Mouse (Mus musculus): ENCODE measurements around the gene Slc25a34. TPM values are rescaled to one million over a fixed set of nuclear protein-coding genes. Genes with fewer than 3 reads are reported as not detected.
A peak's percentile ranks its signal among the peaks of the same experiment; 100 is the strongest.

Slc25a34 gene
- polyA plus RNA-seq, 1 experiment from 2014 or later: 0.05 TPM

- no peak overlapping the region for H3K4me2 ChIP-seq (replicated peaks)
- no peak overlapping the region for H3K4me3 ChIP-seq (replicated peaks)
- H3K27me3 ChIP-seq: no peaks in the 10 kb centered on the region
- H3K4me1 ChIP-seq: peaks cover 7% of the 10 kb centered on the region; the same call in 1 of the 2 replicates
- no peak overlapping the region for H3K9ac ChIP-seq
- WGBS: 92% methylated on average over 16 of the region's 16 CpGs
- H3K36me3 ChIP-seq: peaks cover 58% of the 10 kb centered on the region
- H3K9me3 ChIP-seq (replicated peaks): no peaks in the 10 kb centered on the region
- no peak for ATAC-seq (ENCODE audit: insufficient number of reproducible peaks, low FRiP score, low TSS enrichment, low read depth)
- H3K27ac ChIP-seq (replicated peaks): no peak overlapping the region
Observed at GRCm38 (mm10) chr4:141625774-141626550, 2.3 kb upstream of the Slc25a34 start.

GRCm38 (mm10) chr4:141624983-141625773, 1.6 kb upstream of the Slc25a34 start:
- Histone ChIP-seq H3K9me3 (replicated peaks) (no peaks in the 10 kb centered on the region), H3K9ac (no peak overlapping the region), H3K4me3 (replicated peaks) (no peak overlapping the region), H3K36me3 (peaks cover 50% of the 10 kb centered on the region), H3K4me2 (replicated peaks) (no peak overlapping the region), H3K27ac (replicated peaks) (no peak overlapping the region), H3K4me1 (peaks cover 7% of the 10 kb centered on the region; the same call in 1 of the 2 replicates), H3K27me3 (no peaks in the 10 kb centered on the region)
- 75% methylated on average over 19 of the region's 19 CpGs for WGBS
- no peak for ATAC-seq (ENCODE audit: insufficient number of reproducible peaks, low FRiP score, low TSS enrichment, low read depth)

- Histone ChIP-seq H3K27ac (replicated peaks) (no peak overlapping the region), H3K9me3 (replicated peaks) (no peaks in the 10 kb centered on the region), H3K4me1 (peaks cover 7% of the 10 kb centered on the region; the same call in 1 of the 2 replicates), H3K36me3 (peaks cover 40% of the 10 kb centered on the region), H3K9ac (no peak overlapping the region), H3K4me3 (replicated peaks) (no peak overlapping the region), H3K4me2 (replicated peaks) (no peak overlapping the region), H3K27me3 (no peaks in the 10 kb centered on the region)
- WGBS: 91% methylated on average over 8 of the region's 8 CpGs
- no peak for ATAC-seq (ENCODE audit: insufficient number of reproducible peaks, low FRiP score, low TSS enrichment, low read depth)
Observed at GRCm38 (mm10) chr4:141624134-141624533, 513 bp upstream of the Slc25a34 start.

GRCm38 (mm10) chr4:141623037-141623436, 584 bp downstream of the Slc25a34 start:
- Histone ChIP-seq H3K4me3 (replicated peaks) (no peak overlapping the region), H3K27me3 (no peaks in the 10 kb centered on the region), H3K9me3 (replicated peaks) (no peaks in the 10 kb centered on the region), H3K4me1 (peaks cover 15% of the 10 kb centered on the region), H3K36me3 (peaks cover 29% of the 10 kb centered on the region), H3K4me2 (replicated peaks) (no peak overlapping the region), H3K27ac (replicated peaks) (no peak overlapping the region), H3K9ac (no peak overlapping the region)
- no peak for ATAC-seq (ENCODE audit: insufficient number of reproducible peaks, low FRiP score, low TSS enrichment, low read depth)
- 77% methylated on average over 11 of the region's 11 CpGs for whole genome bisulfite sequencing

- no peak overlapping the region for H3K4me2 ChIP-seq (replicated peaks)
- 83% methylated on average over 5 of the region's 5 CpGs for WGBS
- ATAC-seq (ENCODE audit: insufficient number of reproducible peaks, low FRiP score, low TSS enrichment, low read depth): no peak
Observed at GRCm38 (mm10) chr4:141622580-141622979, 1.0 kb downstream of the Slc25a34 start.

GRCm38 (mm10) chr4:141622091-141622490, 1.5 kb downstream of the Slc25a34 start:
- Histone ChIP-seq H3K9me3 (replicated peaks) (no peaks in the 10 kb centered on the region), H3K4me1 (peaks cover 22% of the 10 kb centered on the region), H3K27me3 (no peaks in the 10 kb centered on the region), H3K9ac (no peak overlapping the region), H3K4me3 (replicated peaks) (no peak overlapping the region), H3K27ac (replicated peaks) (no peak overlapping the region), H3K36me3 (peaks cover 21% of the 10 kb centered on the region), H3K4me2 (replicated peaks) (no peak overlapping the region)
- WGBS: 76% methylated on average over 8 of the region's 8 CpGs
- ATAC-seq (ENCODE audit: insufficient number of reproducible peaks, low FRiP score, low TSS enrichment, low read depth): no peak

More at GRCm38 (mm10) chr4:141622580-141622979, 1.0 kb downstream of the Slc25a34 start:
- Histone ChIP-seq H3K36me3 (peaks cover 24% of the 10 kb centered on the region), H3K27me3 (no peaks in the 10 kb centered on the region), H3K9me3 (replicated peaks) (no peaks in the 10 kb centered on the region), H3K4me1 (peaks cover 19% of the 10 kb centered on the region), H3K27ac (replicated peaks) (no peak overlapping the region), H3K9ac (no peak overlapping the region), H3K4me3 (replicated peaks) (no peak overlapping the region)

- WGBS: 86% methylated on average over 8 of the region's 8 CpGs
- ATAC-seq (ENCODE audit: insufficient number of reproducible peaks, low FRiP score, low TSS enrichment, low read depth): no peak
- no peaks in the 10 kb centered on the region for H3K9me3 ChIP-seq (replicated peaks)
Observed at GRCm38 (mm10) chr4:141621297-141621696, 2.3 kb downstream of the Slc25a34 start.

GRCm38 (mm10) chr4:141619299-141619883, 4.2 kb downstream of the Slc25a34 start:
- Histone ChIP-seq H3K9ac (no peak overlapping the region), H3K9me3 (replicated peaks) (no peaks in the 10 kb centered on the region), H3K4me2 (replicated peaks) (no peak overlapping the region), H3K27me3 (no peaks in the 10 kb centered on the region), H3K27ac (replicated peaks) (no peak overlapping the region), H3K36me3 (no peaks in the 10 kb centered on the region), H3K4me1 (peaks cover 22% of the 10 kb centered on the region), H3K4me3 (replicated peaks) (no peak overlapping the region)
- ATAC-seq (ENCODE audit: insufficient number of reproducible peaks, low FRiP score, low TSS enrichment, low read depth): no peak
- WGBS: 81% methylated on average over 9 of the region's 9 CpGs

More at GRCm38 (mm10) chr4:141621297-141621696, 2.3 kb downstream of the Slc25a34 start:
- peaks cover 15% of the 10 kb centered on the region for H3K36me3 ChIP-seq
- H3K4me1 ChIP-seq: peaks cover 22% of the 10 kb centered on the region
- no peak overlapping the region for H3K27ac ChIP-seq (replicated peaks)
- H3K4me2 ChIP-seq (replicated peaks): no peak overlapping the region
- H3K4me3 ChIP-seq (replicated peaks): no peak overlapping the region
- no peaks in the 10 kb centered on the region for H3K27me3 ChIP-seq
- no peak overlapping the region for H3K9ac ChIP-seq

- Histone ChIP-seq H3K9me3 (replicated peaks) (no peaks in the 10 kb centered on the region), H3K27me3 (no peaks in the 10 kb centered on the region), H3K9ac (no peak within 1 kb of the TSS), H3K27ac (replicated peaks) (no peak within 1 kb of the TSS), H3K36me3 (no peaks in the 10 kb centered on the region), H3K4me1 (peaks cover 21% of the 10 kb centered on the region), H3K4me3 (replicated peaks) (peak within 1 kb of the TSS; percentile 32), H3K4me2 (replicated peaks) (peak within 1 kb of the TSS; percentile 55)
- WGBS: 22% methylated on average over 20 of the region's 20 CpGs
- ATAC-seq (ENCODE audit: insufficient number of reproducible peaks, low FRiP score, low TSS enrichment, low read depth): no peak
Observed at GRCm38 (mm10) chr4:141618565-141619243, 4.9 kb downstream of the Slc25a34 start, which contains the start of gene Tmem82. TSS of gene Tmem82 (minus strand) at chr4:141618633.

GRCm38 (mm10) chr4:141617863-141618564, 5.6 kb downstream of the Slc25a34 start:
- 11% methylated on average over 22 of the region's 22 CpGs for WGBS
- peak overlapping the region; percentile 55 for H3K4me2 ChIP-seq (replicated peaks)
- ATAC-seq (ENCODE audit: insufficient number of reproducible peaks, low FRiP score, low TSS enrichment, low read depth): peak; percentile 1; the same call in 1 of the 2 replicates

More at GRCm38 (mm10) chr4:141617863-141618564, 5.6 kb downstream of the Slc25a34 start:
- Histone ChIP-seq H3K4me3 (replicated peaks) (peak overlapping the region; percentile 32), H3K4me1 (peaks cover 15% of the 10 kb centered on the region), H3K36me3 (no peaks in the 10 kb centered on the region), H3K27ac (replicated peaks) (no peak overlapping the region), H3K9me3 (replicated peaks) (no peaks in the 10 kb centered on the region), H3K27me3 (no peaks in the 10 kb centered on the region), H3K9ac (no peak overlapping the region)
